Mouse (Mus musculus): Measurements from ENCODE around the gene Prr29. TPM values are rescaled to one million over a fixed set of nuclear protein-coding genes. Genes with fewer than 3 reads are reported as not detected.

The Prr29 gene
- 0.93 and 1.4 TPM in 2 replicates for polyA plus RNA-seq (2012; rRNA removed)

DNA sequence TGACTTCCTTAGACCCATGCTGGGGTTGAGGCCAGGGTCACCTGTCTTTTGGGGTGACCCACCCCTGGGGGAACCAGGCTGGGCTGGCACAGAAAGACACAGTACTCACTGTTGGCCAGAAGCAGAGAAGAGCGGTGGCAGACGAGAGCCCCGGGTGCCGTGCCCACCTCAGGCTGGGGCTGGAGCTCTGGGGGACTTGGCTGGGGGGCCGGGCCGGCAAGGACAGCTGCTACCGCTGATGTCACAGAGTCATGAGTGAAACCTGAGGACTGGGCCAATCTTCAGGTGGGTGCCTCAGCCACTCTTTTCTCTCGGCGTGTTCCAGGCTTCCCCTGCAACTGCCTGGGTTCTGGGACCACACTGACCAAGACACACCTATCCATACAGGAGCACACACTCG, at the start of gene Prr29:
TSS of gene Prr29 (plus strand) at position 107 of the 400 bp plus-strand sequence.

DNA sequence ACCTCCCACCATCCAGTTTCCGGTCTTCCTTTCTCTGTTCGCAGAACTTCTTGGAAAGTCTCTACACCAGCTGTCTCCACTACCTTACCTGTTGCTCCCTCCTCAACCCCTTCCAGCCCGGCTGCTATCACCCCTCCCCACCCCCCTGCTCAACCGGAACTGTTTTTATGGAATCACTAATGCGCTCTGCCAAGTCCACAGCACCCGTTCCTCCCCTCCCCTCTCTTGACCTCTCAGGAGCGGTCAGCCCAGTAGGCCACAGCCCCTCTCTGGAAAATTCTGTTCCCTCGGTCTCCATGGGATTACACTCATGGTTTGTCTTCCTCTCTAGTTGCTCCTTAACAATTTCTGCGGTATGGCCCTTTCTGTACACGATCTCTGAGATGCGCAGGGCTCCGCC, 12.1 kb upstream of the Prr29 start, which contains the start of gene Scn4a:
TSS of gene Scn4a (minus strand) at position 101 of the 400 bp plus-strand sequence.

DNA sequence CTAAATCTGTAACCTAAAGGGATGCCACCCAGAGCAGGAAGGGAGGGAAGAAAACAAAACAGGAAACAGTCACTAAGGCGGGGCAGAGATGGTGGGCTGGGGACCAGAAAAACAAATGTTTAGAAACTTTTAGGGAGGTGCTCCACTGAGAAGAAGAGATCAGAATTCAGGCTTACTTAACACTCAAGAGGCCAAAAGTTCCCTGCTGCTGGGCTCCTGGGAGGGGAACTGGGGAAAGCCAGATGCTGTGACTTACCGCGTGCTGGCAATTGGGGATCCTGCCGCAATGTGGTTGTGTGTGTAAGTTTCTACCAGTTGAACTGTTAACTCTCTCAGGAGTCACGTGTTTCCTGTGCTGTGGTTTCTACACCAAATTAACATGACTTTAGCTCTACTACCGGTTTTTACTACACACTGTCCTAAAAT, 22.5 kb downstream of the Prr29 start, which contains the start of gene Icam2:
TSS of gene Icam2 (minus strand) at position 285 of the 426 bp plus-strand sequence.

Other genes starting within 250 kb of the Prr29 start
- not detected in 2 replicates for gene Gm10840, start 204.6 kb upstream of the Prr29 start, polyA plus RNA-seq (2012; rRNA removed)
- gene Limd2, start 204.6 kb upstream of the Prr29 start, polyA plus RNA-seq (2012; rRNA removed) = 11.2 and 13.0 TPM in 2 replicates
- 12.8 and 14.7 TPM in 2 replicates for gene Strada, start 163.3 kb upstream of the Prr29 start, polyA plus RNA-seq (2012; rRNA removed)
- 6.0 and 7.3 TPM in 2 replicates for gene Ccdc47, start 149.1 kb upstream of the Prr29 start, polyA plus RNA-seq (2012; rRNA removed)
- 5.9 and 8.1 TPM in 2 replicates for gene Ddx42, start 148.5 kb upstream of the Prr29 start, polyA plus RNA-seq (2012; rRNA removed)
- 7.0 and 8.9 TPM in 2 replicates for gene Ftsj3, start 109.4 kb upstream of the Prr29 start, polyA plus RNA-seq (2012; rRNA removed)
- gene Psmc5, start 109.3 kb upstream of the Prr29 start, polyA plus RNA-seq (2012; rRNA removed) = 24.4 and 25.3 TPM in 2 replicates
- 101 and 104 TPM in 2 replicates for gene Smarcd2, start 92.5 kb upstream of the Prr29 start, polyA plus RNA-seq (2012; rRNA removed)
- gene Tcam1, start 88.8 kb upstream of the Prr29 start, polyA plus RNA-seq (2012; rRNA removed) = not detected in 2 replicates
- gene Gh, start 63.6 kb upstream of the Prr29 start, polyA plus RNA-seq (2012; rRNA removed) = not detected in 2 replicates
- 8.5 and 12.4 TPM in 2 replicates for gene Cd79b, start 50.7 kb upstream of the Prr29 start, polyA plus RNA-seq (2012; rRNA removed)
- gene Scn4a, start 12.2 kb upstream of the Prr29 start, polyA plus RNA-seq (2012; rRNA removed) = 0.06 and 0.16 TPM in 2 replicates
- gene Icam2, start 22.6 kb downstream of the Prr29 start, polyA plus RNA-seq (2012; rRNA removed) = 6.7 and 10.9 TPM in 2 replicates
- gene Ern1, start 122.4 kb downstream of the Prr29 start, polyA plus RNA-seq (2012; rRNA removed) = 33.3 and 34.6 TPM in 2 replicates
- gene Tex2, start 248.0 kb downstream of the Prr29 start, polyA plus RNA-seq (2012; rRNA removed) = 11.1 and 12.7 TPM in 2 replicates

All from colon, adult 2 months (tissue).